Mouse (Mus musculus) spleen, adult 12 weeks (tissue): Measurements from ENCODE around the gene Rhoa.
A peak's percentile ranks its signal among the peaks of the same experiment; 100 is the strongest.
"Not testable (repeated sequence)": the region's sequence is repeated elsewhere in the genome, so short reads cannot be mapped to it uniquely, and the experiment has no call there.

ENCODE experiments used
- DNase-seq: peaks from one replicate; pipeline ENCODE4 v3.0.0; 2022; ENCODE audit warnings: low spot score

Rhoa gene

GRCm38 (mm10) chr9:108289347-108289746 is 16.6 kb upstream of the Rhoa start:
- DNase-seq: no peak

GRCm38 (mm10) chr9:108290016-108290750 is 15.7 kb upstream of the Rhoa start, which contains the start of gene Nicn1:
TSS of gene Nicn1 (plus strand) at chr9:108290429.
- peak; percentile 77 for DNase-seq

- DNase-seq: no peak
Measured at GRCm38 (mm10) chr9:108290773-108291172, 15.2 kb upstream of the Rhoa start.

GRCm38 (mm10) chr9:108296453-108297355 is 9.2 kb upstream of the Rhoa start, which contains the start of gene Amt:
TSS of gene Amt (plus strand) at chr9:108296853.
- DNase-seq: no peak

GRCm38 (mm10) chr9:108301853-108302252 is 4.1 kb upstream of the Rhoa start:
- DNase-seq: no peak

- DNase-seq: no peak
Measured at GRCm38 (mm10) chr9:108304716-108305115, 1.2 kb upstream of the Rhoa start.

GRCm38 (mm10) chr9:108305170-108305569 is 759 bp upstream of the Rhoa start:
- DNase-seq: peak; percentile 21

GRCm38 (mm10) chr9:108306571-108306980 is 647 bp downstream of the Rhoa start:
- peak; percentile 76 for DNase-seq

GRCm38 (mm10) chr9:108307021-108307807 is 1.3 kb downstream of the Rhoa start:
- no peak for DNase-seq

GRCm38 (mm10) chr9:108308141-108308540 is 2.2 kb downstream of the Rhoa start:
- no peak for DNase-seq

- no peak for DNase-seq
Measured at GRCm38 (mm10) chr9:108317572-108317971, 11.6 kb downstream of the Rhoa start.

GRCm38 (mm10) chr9:108318462-108318861 is 12.5 kb downstream of the Rhoa start:
- no peak for DNase-seq

- not testable (repeated sequence) for DNase-seq
Measured at GRCm38 (mm10) chr9:108322054-108322453, 16.1 kb downstream of the Rhoa start.

- DNase-seq: no peak
Measured at GRCm38 (mm10) chr9:108324784-108325183, 18.9 kb downstream of the Rhoa start.

- no peak for DNase-seq
Measured at GRCm38 (mm10) chr9:108325811-108326210, 19.9 kb downstream of the Rhoa start.

GRCm38 (mm10) chr9:108337848-108338550 is 32.1 kb downstream of the Rhoa start:
- DNase-seq: no peak

GRCm38 (mm10) chr9:108338551-108338885 is 32.6 kb downstream of the Rhoa start:
- DNase-seq: no peak

GRCm38 (mm10) chr9:108338886-108339781 is 33.2 kb downstream of the Rhoa start, which contains the start of gene Gpx1:
TSS of gene Gpx1 (plus strand) at chr9:108338903.
- DNase-seq: peak; percentile 88

GRCm38 (mm10) chr9:108339886-108340257 is 33.9 kb downstream of the Rhoa start:
- peak; percentile 46 for DNase-seq
